Mouse (Mus musculus) forebrain, embryonic 10.5 days (tissue): ENCODE measurements around the gene Reps1. TPM values are rescaled to one million over a fixed set of nuclear protein-coding genes. Genes with fewer than 3 reads are reported as not detected.

Experiments used
- DNase-seq: peaks from one replicate; pipeline ENCODE4 v3.0.0-alpha.2; 2017; ENCODE audit warnings: low spot score; ENCODE audit errors: extremely low spot score
- H3K27ac ChIP-seq: fragments of 300-500 bp; sonication (generic); 2 replicates; pipeline ENCODE4 v1.5.1; 2016; ENCODE audit warnings: mild to moderate bottlenecking
- H3K27me3 ChIP-seq: fragments of 300-500 bp; sonication (generic); 2 replicates; pipeline ENCODE4 v1.6.1; 2016; ENCODE audit warnings: mild to moderate bottlenecking; ENCODE audit not compliant: poor library complexity, severe bottlenecking
- H3K36me3 ChIP-seq: fragments of 300-500 bp; sonication (generic); replicated peaks from 2 replicates; pipeline ENCODE4 v1.6.1; 2016; ENCODE audit warnings: mild to moderate bottlenecking, moderate library complexity
- H3K4me1 ChIP-seq: fragments of 300-500 bp; sonication (generic); 2 replicates; pipeline ENCODE4 v1.6.1; 2016
- H3K4me3 ChIP-seq: fragments of 300-500 bp; sonication (generic); 2 replicates; pipeline ENCODE4 v1.5.1; 2016; ENCODE audit warnings: mild to moderate bottlenecking, moderate library complexity
- H3K9me3 ChIP-seq: fragments of 300-500 bp; sonication (generic); 2 replicates; pipeline ENCODE4 v1.6.1; 2016; ENCODE audit warnings: mild to moderate bottlenecking, moderate library complexity
- WGBS: fragments of 180-500 bp; shearing (Covaris S2); methylation state at CpG from one replicate; pipeline ENCODE4 v1.1.7; 2016; 5-methylcytosine and 5-hydroxymethylcytosine counted together
- polyA plus RNA-seq: library from polyadenylated mRNA; unstranded; fragments of >200 nt; fragmentation: Nextera tagmentation; extraction: Ambion mirVana; gene quantifications from 2 replicates; pipeline ENCODE4 v1.2.1, GENCODE M21; 2016

The Reps1 gene
- polyA plus RNA-seq, 1 experiment from 2014 or later: 13.5 TPM

- no peak for DNase-seq
- Histone ChIP-seq H3K27me3 (no peaks in the 10 kb centered on the region), H3K4me3 (no peak overlapping the region), H3K4me1 (peaks cover 11% of the 10 kb centered on the region), H3K9me3 (no peaks in the 10 kb centered on the region), H3K27ac (no peak overlapping the region), H3K36me3 (0 out of 2 replicates have a peak, but pooled peaks cover 10% of the 10 kb centered on the region)
- WGBS: 84% methylated on average over 2 of the region's 2 CpGs
Measured at GRCm38 (mm10) chr10:18068880-18069279, 13.2 kb downstream of the Reps1 start.

DNA sequence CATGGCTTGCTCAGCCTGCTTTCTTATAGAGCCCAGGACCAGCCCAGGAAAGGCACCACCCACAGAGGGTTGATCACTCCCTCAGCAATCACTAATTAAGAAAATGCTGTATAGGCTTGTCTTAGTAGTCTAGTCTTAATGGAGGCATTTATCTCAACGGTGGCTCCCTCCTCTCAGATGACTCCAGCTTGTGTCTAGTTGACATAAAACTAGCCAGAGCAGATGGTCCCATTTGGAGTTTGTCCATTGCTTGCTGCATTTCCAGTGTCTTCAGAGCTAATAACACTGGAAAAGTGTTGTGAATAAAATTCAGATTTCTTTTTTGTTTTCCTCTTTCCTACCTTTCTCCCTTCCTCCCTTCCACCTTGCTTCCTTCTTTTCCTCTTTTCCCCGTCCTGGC, 13.9 kb downstream of the Reps1 start:
- no peaks in the 10 kb centered on the region for H3K9me3 ChIP-seq
- H3K4me3 ChIP-seq: no peak overlapping the region
- H3K36me3 ChIP-seq: 0 out of 2 replicates have a peak, but pooled peaks cover 10% of the 10 kb centered on the region
- DNase-seq: no peak
- H3K27ac ChIP-seq: no peak overlapping the region
- 86% methylated on average over 2 of the region's 2 CpGs for WGBS
- H3K4me1 ChIP-seq: peaks cover 11% of the 10 kb centered on the region
- H3K27me3 ChIP-seq: no peaks in the 10 kb centered on the region

DNA sequence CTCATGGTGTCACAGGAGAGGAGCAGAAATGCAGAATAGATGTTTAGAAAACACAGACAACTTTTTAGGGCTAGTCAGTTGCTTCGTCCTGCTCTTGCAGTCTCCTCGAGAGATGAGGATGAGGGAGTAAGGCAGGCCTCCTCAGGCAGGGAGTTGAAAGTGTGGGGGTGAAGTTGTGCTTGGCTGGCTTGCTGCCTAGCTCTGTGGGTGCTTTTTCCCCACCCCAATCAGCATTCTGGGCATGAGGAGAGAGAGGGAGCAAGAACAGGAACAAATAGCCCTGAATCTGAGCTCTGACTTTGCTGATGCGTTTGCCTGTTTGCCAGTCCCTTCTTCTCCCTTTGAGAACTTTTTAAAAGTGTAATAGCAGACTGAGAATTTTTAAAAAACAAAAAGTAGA, 14.5 kb downstream of the Reps1 start:
- Histone ChIP-seq H3K4me3 (no peak overlapping the region), H3K36me3 (0 out of 2 replicates have a peak, but pooled peaks cover 4% of the 10 kb centered on the region), H3K9me3 (no peaks in the 10 kb centered on the region), H3K27me3 (no peaks in the 10 kb centered on the region), H3K4me1 (peaks cover 11% of the 10 kb centered on the region), H3K27ac (no peak overlapping the region)
- WGBS: 85% methylated on average over 3 of the region's 3 CpGs
- DNase-seq: no peak

DNA sequence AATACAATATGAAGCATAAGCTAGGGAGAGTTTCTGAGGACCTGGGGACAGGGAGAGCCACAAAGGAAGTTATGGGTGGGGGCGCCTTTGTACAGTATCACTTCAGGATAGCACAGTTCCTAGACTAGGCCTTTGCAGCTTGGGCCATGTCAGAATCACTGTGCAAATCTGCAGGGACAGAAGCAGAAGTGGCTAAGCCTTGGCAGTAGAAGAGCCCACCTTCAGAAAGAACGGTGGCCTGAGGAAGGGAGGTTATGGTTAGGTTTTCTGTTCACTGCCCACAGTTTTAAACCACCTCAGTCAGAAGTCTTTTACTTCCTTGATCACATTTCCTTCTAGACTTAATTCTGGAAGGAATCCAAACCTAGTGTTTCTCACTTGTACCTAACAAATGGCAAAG, 15.0 kb downstream of the Reps1 start:
- H3K27me3 ChIP-seq: no peaks in the 10 kb centered on the region
- DNase-seq: no peak
- H3K36me3 ChIP-seq: 0 out of 2 replicates have a peak, but pooled peaks cover under 1% of the 10 kb centered on the region
- no peak overlapping the region for H3K27ac ChIP-seq
- no peak overlapping the region for H3K4me3 ChIP-seq
- 97% methylated on average over 2 of the region's 2 CpGs for WGBS
- H3K4me1 ChIP-seq: peaks cover 11% of the 10 kb centered on the region
- no peaks in the 10 kb centered on the region for H3K9me3 ChIP-seq

- Histone ChIP-seq H3K9me3 (no peaks in the 10 kb centered on the region), H3K36me3 (peaks cover 8% of the 10 kb centered on the region), H3K4me1 (peaks cover 4% of the 10 kb centered on the region), H3K27me3 (no peaks in the 10 kb centered on the region), H3K4me3 (no peak overlapping the region), H3K27ac (no peak overlapping the region)
- DNase-seq: no peak
- WGBS: 83% methylated on average over 3 of the region's 3 CpGs
Measured at GRCm38 (mm10) chr10:18072871-18073270, 17.2 kb downstream of the Reps1 start.

GRCm38 (mm10) chr10:18074383-18075075, 18.9 kb downstream of the Reps1 start:
- H3K4me3 ChIP-seq: no peak overlapping the region
- no peak for DNase-seq
- no peaks in the 10 kb centered on the region for H3K27me3 ChIP-seq
- peaks cover 8% of the 10 kb centered on the region for H3K36me3 ChIP-seq
- no peaks in the 10 kb centered on the region for H3K9me3 ChIP-seq
- H3K4me1 ChIP-seq: no peaks in the 10 kb centered on the region
- WGBS: 94% methylated on average over 5 of the region's 5 CpGs
- no peak overlapping the region for H3K27ac ChIP-seq

GRCm38 (mm10) chr10:18075845-18076244, 20.2 kb downstream of the Reps1 start:
- no peak overlapping the region for H3K27ac ChIP-seq
- no peak overlapping the region for H3K4me3 ChIP-seq
- H3K36me3 ChIP-seq: peaks cover 8% of the 10 kb centered on the region
- H3K9me3 ChIP-seq: no peaks in the 10 kb centered on the region
- no peak for DNase-seq
- 96% methylated on average over 6 of the region's 6 CpGs for WGBS
- H3K4me1 ChIP-seq: no peaks in the 10 kb centered on the region
- no peaks in the 10 kb centered on the region for H3K27me3 ChIP-seq

GRCm38 (mm10) chr10:18081536-18081935, 25.9 kb downstream of the Reps1 start:
- H3K36me3 ChIP-seq: peaks cover 27% of the 10 kb centered on the region
- no peak overlapping the region for H3K27ac ChIP-seq
- no peak for DNase-seq
- 97% methylated on average over 1 of the region's 1 CpGs for WGBS
- H3K27me3 ChIP-seq: no peaks in the 10 kb centered on the region
- no peak overlapping the region for H3K4me3 ChIP-seq
- peaks cover 10% of the 10 kb centered on the region for H3K9me3 ChIP-seq
- H3K4me1 ChIP-seq: no peaks in the 10 kb centered on the region

DNA sequence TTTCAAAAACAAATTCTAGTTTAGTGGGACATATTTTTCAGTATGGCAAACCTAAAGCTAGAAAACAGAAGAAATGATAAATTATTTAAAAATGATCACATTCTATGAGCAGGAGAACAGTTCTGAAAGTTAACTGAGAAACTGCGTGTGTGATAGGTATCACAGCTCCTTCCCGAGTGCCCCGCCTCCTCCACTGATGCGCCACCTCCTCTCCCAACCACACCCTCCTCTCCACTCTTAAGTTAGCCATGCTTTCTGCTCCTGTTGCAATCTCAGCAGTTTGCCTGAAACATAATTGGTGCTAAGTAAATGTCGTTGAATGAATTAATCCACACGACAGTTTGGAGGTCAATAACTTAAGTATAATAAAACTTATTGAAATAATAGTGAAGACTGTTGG, 27.1 kb downstream of the Reps1 start:
- H3K4me1 ChIP-seq: no peaks in the 10 kb centered on the region
- no peak overlapping the region for H3K4me3 ChIP-seq
- no peak for DNase-seq
- H3K27ac ChIP-seq: no peak overlapping the region
- H3K27me3 ChIP-seq: no peaks in the 10 kb centered on the region
- 98% methylated on average over 6 of the region's 6 CpGs for WGBS
- H3K9me3 ChIP-seq: peaks cover 16% of the 10 kb centered on the region
- H3K36me3 ChIP-seq: peaks cover 29% of the 10 kb centered on the region

DNA sequence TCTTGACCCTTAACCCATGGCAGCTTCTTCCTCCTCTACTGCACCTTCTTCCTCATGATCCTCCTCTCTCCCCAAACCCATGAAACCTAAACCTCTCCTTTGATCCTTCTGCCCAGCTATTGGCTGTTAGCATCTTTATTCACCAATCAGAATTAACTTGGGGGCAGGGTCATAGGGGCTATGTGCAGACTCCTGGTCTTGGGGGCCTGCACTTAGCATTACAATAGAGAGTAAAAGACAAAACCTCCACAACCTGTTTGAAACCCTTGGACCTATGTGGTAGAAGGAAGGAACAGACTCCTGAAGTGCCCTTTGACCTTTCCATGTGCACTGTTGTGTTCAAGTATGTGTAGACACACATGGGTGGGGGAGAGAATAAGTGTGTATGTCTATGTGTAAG, 35.0 kb downstream of the Reps1 start:
- Histone ChIP-seq H3K9me3 (peaks cover 14% of the 10 kb centered on the region), H3K36me3 (peaks cover 85% of the 10 kb centered on the region)

GRCm38 (mm10) chr10:18102166-18102565, 46.5 kb downstream of the Reps1 start:
- no peak for DNase-seq
- no peak overlapping the region for H3K27ac ChIP-seq
- H3K9me3 ChIP-seq: no peaks in the 10 kb centered on the region
- H3K4me1 ChIP-seq: no peaks in the 10 kb centered on the region
- 80% methylated on average over 5 of the region's 5 CpGs for WGBS
- no peaks in the 10 kb centered on the region for H3K27me3 ChIP-seq
- peaks cover 52% of the 10 kb centered on the region for H3K36me3 ChIP-seq
- no peak overlapping the region for H3K4me3 ChIP-seq

More for the DNA sequence above, 35.0 kb downstream of the Reps1 start:
- Histone ChIP-seq H3K4me3 (no peak overlapping the region), H3K27me3 (no peaks in the 10 kb centered on the region), H3K27ac (no peak overlapping the region), H3K4me1 (no peaks in the 10 kb centered on the region)
- no peak for DNase-seq

DNA sequence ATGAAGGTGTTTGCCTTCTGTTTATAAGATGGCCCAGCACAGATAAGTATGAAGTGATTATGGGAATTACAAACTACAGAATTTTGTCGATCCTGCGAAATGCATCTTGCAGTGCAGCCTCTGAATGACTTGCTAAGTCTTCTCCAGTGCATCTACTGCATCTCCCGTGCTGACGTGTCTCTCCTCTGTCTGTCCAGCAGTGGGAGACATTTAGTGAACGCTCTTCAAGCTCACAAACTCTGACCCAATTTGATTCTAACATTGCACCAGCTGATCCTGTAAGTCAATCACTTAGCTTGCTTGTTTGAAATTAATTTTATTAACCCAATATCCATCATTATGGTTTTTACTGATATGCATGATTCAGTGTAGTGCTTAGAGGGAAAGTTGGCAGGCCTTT, 51.8 kb downstream of the Reps1 start:
- Histone ChIP-seq H3K36me3 (peaks cover 43% of the 10 kb centered on the region), H3K27me3 (no peaks in the 10 kb centered on the region), H3K4me3 (no peak overlapping the region), H3K9me3 (no peaks in the 10 kb centered on the region), H3K27ac (no peak overlapping the region), H3K4me1 (no peaks in the 10 kb centered on the region)
- no peak for DNase-seq
- 83% methylated on average over 5 of the region's 5 CpGs for WGBS

DNA sequence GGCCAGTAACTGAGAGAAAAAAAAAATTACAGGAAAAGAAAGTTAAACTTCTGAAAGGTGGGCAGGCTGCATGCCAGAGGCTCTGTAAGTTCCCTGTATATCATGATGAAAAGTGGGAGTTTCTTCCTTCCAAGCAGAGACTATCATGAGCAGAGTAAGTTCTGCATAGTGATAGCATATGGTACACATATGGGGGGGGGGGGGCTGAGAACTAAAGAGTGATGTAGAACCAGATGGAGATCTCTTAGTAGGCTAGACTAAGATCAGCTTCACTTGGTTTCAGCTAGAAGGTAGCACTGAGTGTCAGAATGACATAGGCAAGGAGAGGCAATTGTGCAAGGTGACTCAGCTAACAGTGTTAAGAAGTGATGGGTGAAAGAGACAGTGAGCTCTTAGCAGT, 55.3 kb downstream of the Reps1 start:
- Histone ChIP-seq H3K4me3 (no peak overlapping the region), H3K36me3 (peaks cover 45% of the 10 kb centered on the region), H3K27me3 (no peaks in the 10 kb centered on the region), H3K27ac (no peak overlapping the region), H3K9me3 (no peaks in the 10 kb centered on the region), H3K4me1 (no peaks in the 10 kb centered on the region)
- DNase-seq: no peak
